Mouse (Mus musculus): ENCODE data around the gene B4galt2.

- TF ChIP-seq EP300 (IDR thresholded peaks at IDR 0.05; ENCODE audit: low read depth) (no peak), CTCF (IDR thresholded peaks at IDR 0.05; ENCODE audit: low read depth) (no peak)
These were observed 35.5 kb upstream of the B4galt2 start for GRCm38 (mm10) chr4:117918762-117919161.

Measured in heart, postnatal 0 days (tissue).